Comparison of ENCODE assay signal across 8 mouse cellular contexts in the genomic region with DNA sequence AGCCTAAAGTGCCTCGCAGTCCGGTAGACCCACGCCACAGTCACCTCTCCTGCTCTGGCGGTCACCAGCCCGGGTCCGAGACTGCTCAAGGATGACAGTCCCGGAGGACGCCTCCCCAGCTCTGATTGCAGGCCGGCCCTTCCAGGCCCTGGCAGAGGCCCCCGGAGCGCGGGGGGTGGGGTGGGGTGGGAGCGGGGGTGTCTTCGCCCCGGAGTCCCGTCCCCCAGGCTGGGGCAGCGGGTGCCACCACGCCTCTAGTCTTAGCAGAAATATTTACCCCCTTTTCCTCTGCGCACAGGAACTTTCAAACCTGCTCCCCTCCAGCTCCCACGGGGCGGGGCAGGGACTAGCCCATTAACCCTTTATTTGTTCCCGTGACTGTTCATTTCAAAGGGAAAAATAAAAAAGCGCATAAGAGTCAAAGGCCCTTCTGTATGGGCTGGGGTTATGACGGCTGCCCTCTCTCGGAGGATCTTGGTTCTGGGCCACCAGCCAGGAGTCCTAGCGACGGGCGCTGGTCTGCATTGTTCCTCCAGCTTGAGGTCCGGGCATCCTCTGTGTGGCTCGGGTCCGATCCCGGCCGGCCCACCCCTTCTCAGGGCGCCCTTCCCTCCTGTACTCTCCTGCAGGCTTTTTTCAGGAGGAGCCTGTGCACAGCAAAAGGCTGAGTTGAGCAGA. TPM values are rescaled to one million over a fixed set of nuclear protein-coding genes. Genes with fewer than 3 reads are reported as not detected.
DNase-seq lines count a peak whose midpoint lies in the region; ATAC-seq and TF ChIP-seq lines count a peak whose summit lies in the region.

No protein-coding gene starts in this region.

- H3K27ac ChIP-seq in intestine, embryonic 15.5 days, result no peak overlapping the region
- no peak overlapping the region for H3K27ac ChIP-seq in liver, embryonic 11.5 days (ENCODE audit: low read depth, low read length)
- peak overlapping the region; percentile 72 for H3K27ac ChIP-seq in midbrain, embryonic 16.5 days (ENCODE audit: low read length)
- no peak overlapping the region for H3K27ac ChIP-seq in thymus, adult 2 months (ENCODE audit: control insufficient read depth, insufficient read depth, low read length)

- peak; percentile 33 for DNase-seq in right cerebral cortex, adult 18-20 months
- no peak for DNase-seq in right cerebral cortex, postnatal 36 days (ENCODE audit: low spot score in 2 of 2)
- DNase-seq in cerebellum, postnatal 14 days, result peak; percentile 82 to 84
- peak; percentile 32 for DNase-seq in gastrocnemius, postnatal 25 days
- DNase-seq in liver, embryonic 11.5 days (ENCODE audit: low spot score), result peak; percentile 51
- DNase-seq in thymus, adult 2 months, result peak; percentile 31

- H3K4me1 ChIP-seq in intestine, embryonic 15.5 days (replicated peaks), result peaks cover 20% of the 10 kb centered on the region
- no peaks in the 10 kb centered on the region; the same call in 1 of the 2 replicates for H3K4me1 ChIP-seq in liver, embryonic 11.5 days (replicated peaks; ENCODE audit: control insufficient read depth, insufficient read depth, low read length)
- peaks cover 17% of the 10 kb centered on the region; the same call in 1 of the 2 replicates for H3K4me1 ChIP-seq in midbrain, embryonic 16.5 days (ENCODE audit: control insufficient read depth, insufficient read depth, low read length)
- H3K4me1 ChIP-seq in thymus, adult 2 months (replicated peaks; ENCODE audit: control insufficient read depth, insufficient read depth, low read length), result peaks cover 18% of the 10 kb centered on the region

- H3K9me3 ChIP-seq in intestine, embryonic 15.5 days, result no peaks in the 10 kb centered on the region
- H3K9me3 ChIP-seq in liver, embryonic 11.5 days (ENCODE audit: control insufficient read depth, low read length), result no peaks in the 10 kb centered on the region
- H3K9me3 ChIP-seq in midbrain, embryonic 16.5 days (replicated peaks; ENCODE audit: control insufficient read depth, low read length, poor library complexity, severe bottlenecking), result no peaks in the 10 kb centered on the region

- no peaks in the 10 kb centered on the region for H3K36me3 ChIP-seq in intestine, embryonic 15.5 days
- H3K36me3 ChIP-seq in liver, embryonic 11.5 days (ENCODE audit: control insufficient read depth, insufficient read depth, low read length), result no peaks in the 10 kb centered on the region
- no peaks in the 10 kb centered on the region for H3K36me3 ChIP-seq in midbrain, embryonic 16.5 days (ENCODE audit: control insufficient read depth, insufficient read depth, low read length)
- H3K36me3 ChIP-seq in thymus, adult 2 months (ENCODE audit: control insufficient read depth, insufficient read depth, low read length), result no peaks in the 10 kb centered on the region

- ATAC-seq in intestine, embryonic 15.5 days, result peak; percentile 85
- ATAC-seq in liver, embryonic 11.5 days (replicated peaks; ENCODE audit: low FRiP score), result peak; percentile 48
- peak; percentile 88 for ATAC-seq in midbrain, embryonic 16.5 days

- no peak for TF ChIP-seq POLR2A in thymus, adult 2 months (IDR thresholded peaks at IDR 0.05; ENCODE audit: control insufficient read depth, extremely low read depth, insufficient read depth, low read length, poor library complexity)

- H3K4me2 ChIP-seq in intestine, embryonic 15.5 days (replicated peaks), result peak overlapping the region; percentile 98
- H3K4me2 ChIP-seq in liver, embryonic 11.5 days, result peak overlapping the region; percentile 83
- H3K4me2 ChIP-seq in midbrain, embryonic 16.5 days (ENCODE audit: low read length), result peak overlapping the region; percentile 99

- peak overlapping the region; percentile 50 for H3K9ac ChIP-seq in intestine, embryonic 15.5 days
- no peak overlapping the region for H3K9ac ChIP-seq in liver, embryonic 11.5 days (ENCODE audit: low read depth, low read length)
- peak overlapping the region; percentile 76 for H3K9ac ChIP-seq in midbrain, embryonic 16.5 days (ENCODE audit: low read depth, low read length)

- H3K27me3 ChIP-seq in intestine, embryonic 15.5 days (replicated peaks), result peaks cover 24% of the 10 kb centered on the region
- peaks cover 44% of the 10 kb centered on the region for H3K27me3 ChIP-seq in liver, embryonic 11.5 days (replicated peaks; ENCODE audit: control insufficient read depth, insufficient read depth, low read length)
- H3K27me3 ChIP-seq in midbrain, embryonic 16.5 days (ENCODE audit: control insufficient read depth, insufficient read depth, low read depth, low read length), result peaks cover 6% of the 10 kb centered on the region
- no peaks in the 10 kb centered on the region for H3K27me3 ChIP-seq in thymus, adult 2 months (ENCODE audit: control insufficient read depth, insufficient read depth, low read length)

- under 1% methylated on average over 34 of the region's 34 CpGs for WGBS in intestine, embryonic 15.5 days
- 1% methylated on average over 34 of the region's 34 CpGs for WGBS in liver, embryonic 11.5 days
- under 1% methylated on average over 34 of the region's 34 CpGs for WGBS in midbrain, embryonic 16.5 days
- under 1% methylated on average over 34 of the region's 34 CpGs for WGBS in thymus, adult 2 months

- H3K4me3 ChIP-seq in intestine, embryonic 15.5 days (replicated peaks), result peak overlapping the region; percentile 48
- H3K4me3 ChIP-seq in liver, embryonic 11.5 days (ENCODE audit: low read depth, low read length), result peak overlapping the region; percentile 50
- peak overlapping the region; percentile 53 for H3K4me3 ChIP-seq in midbrain, embryonic 16.5 days (ENCODE audit: low read depth, low read length)
- H3K4me3 ChIP-seq in thymus, adult 2 months (ENCODE audit: control insufficient read depth, insufficient read depth, low read length), result peak overlapping the region; percentile 32

- TF ChIP-seq CTCF in thymus, adult 2 months (IDR thresholded peaks at IDR 0.05; ENCODE audit: borderline replicate concordance, control insufficient read depth, extremely low read depth, insufficient read depth, low read length, poor library complexity), result no peak

RNA-seq across cellular contexts. Expression of gene Shc4, which starts 0.4 kb away (rescaled TPM):
- total RNA-seq in gastrocnemius, postnatal 25 days (2021), result 1 to 10 TPM; 1.9 to 2.0 TPM
- polyA plus RNA-seq in intestine, embryonic 15.5 days (2015; fragmentation: Nextera tagmentation; extraction: Ambion mirVana), result 1.8 and 1.9 TPM in 2 replicates
- polyA plus RNA-seq in liver, embryonic 11.5 days (2014; fragmentation: Nextera tagmentation; extraction: Ambion mirVana), result 0.71 and 0.77 TPM in 2 replicates
- 2.5 and 3.0 TPM in 2 replicates for polyA plus RNA-seq in midbrain, embryonic 16.5 days (2015; fragmentation: Nextera tagmentation; extraction: Ambion mirVana)
- polyA plus RNA-seq in thymus, adult 2 months (2012; rRNA removed), result 0.57 and 0.66 TPM in 2 replicates

RNA-seq across cellular contexts. Expression of gene Eid1, which starts 50.7 kb away (rescaled TPM):
- total RNA-seq in gastrocnemius, postnatal 25 days (2021), result 10 to 100 TPM; 27.8 to 35.7 TPM
- polyA plus RNA-seq in intestine, embryonic 15.5 days (2015; fragmentation: Nextera tagmentation; extraction: Ambion mirVana), result 105 and 114 TPM in 2 replicates
- polyA plus RNA-seq in liver, embryonic 11.5 days (2014; fragmentation: Nextera tagmentation; extraction: Ambion mirVana), result 81.1 and 84.1 TPM in 2 replicates
- polyA plus RNA-seq in midbrain, embryonic 16.5 days (2015; fragmentation: Nextera tagmentation; extraction: Ambion mirVana), result 431 and 443 TPM in 2 replicates
- polyA plus RNA-seq in thymus, adult 2 months (2012; rRNA removed), result 21.7 and 23.4 TPM in 2 replicates

RNA-seq across cellular contexts. Expression of gene Secisbp2l, which starts 59.1 kb away (rescaled TPM):
- 10 to 100 TPM; 15.6 to 17.5 TPM for total RNA-seq in gastrocnemius, postnatal 25 days (2021)
- polyA plus RNA-seq in intestine, embryonic 15.5 days (2015; fragmentation: Nextera tagmentation; extraction: Ambion mirVana), result 14.0 and 14.1 TPM in 2 replicates
- polyA plus RNA-seq in liver, embryonic 11.5 days (2014; fragmentation: Nextera tagmentation; extraction: Ambion mirVana), result 11.3 and 11.7 TPM in 2 replicates
- polyA plus RNA-seq in midbrain, embryonic 16.5 days (2015; fragmentation: Nextera tagmentation; extraction: Ambion mirVana), result 30.9 and 31.7 TPM in 2 replicates
- 16.8 and 20.0 TPM in 2 replicates for polyA plus RNA-seq in thymus, adult 2 months (2012; rRNA removed)

Comparison
In these comparisons a context has a peak if more than half of its experiments do, and no peak if none do; other contexts are left out.
1. DNase-seq: peak in right cerebral cortex, adult 18-20 months (single experiment), cerebellum, postnatal 14 days (2 of 2), gastrocnemius, postnatal 25 days (single experiment), liver, embryonic 11.5 days (single experiment) and thymus, adult 2 months (single experiment); none in right cerebral cortex, postnatal 36 days (0 of 2).
2. Peak in every context shown above with its lines, with median percentiles within 50 percentile points of each other: ATAC-seq, H3K4me2 ChIP-seq and H3K4me3 ChIP-seq.